Mouse (Mus musculus) testis, adult 10 weeks (tissue): ENCODE results near the gene Polr1b. TPM values are rescaled to one million over a fixed set of nuclear protein-coding genes. Genes with fewer than 3 reads are reported as not detected.

Source experiments
- polyA plus RNA-seq: library from polyadenylated mRNA; stranded (reverse); fragments of 350-450 nt; fragmentation: Illumina TruSeq; extraction: RNeasy Lipid Tissue Mini Kit (QIAGEN cat#74804); gene quantifications from one replicate; pipeline ENCODE4 v1.2.3, GENCODE M21; 2014; ENCODE audit warnings: low read depth, low replicate concordance

Polr1b gene
- polyA plus RNA-seq: 1.8 TPM

GRCm38 (mm10) chr2:129100784-129101310 is at the start of gene Polr1b:
Gene Polr1b (plus strand): TSS chr2:129100995.

GRCm38 (mm10) chr2:129065437-129066282 is 35.1 kb upstream of the Polr1b start, which contains the start of gene Ttl:
Gene Ttl (plus strand): TSS chr2:129065942.

GRCm38 (mm10) chr2:129129412-129129929 is 28.7 kb downstream of the Polr1b start, which contains the start of gene Chchd5:
Gene Chchd5 (plus strand): TSS chr2:129129700.

Other genes with a start within 250 kb of the Polr1b start
- gene Fbln7, start 238.0 kb upstream of the Polr1b start, polyA plus RNA-seq: 0.22 TPM
- 18.5 TPM for gene Zc3h8, start 156.9 kb upstream of the Polr1b start, polyA plus RNA-seq
- 20.3 TPM for gene Zc3h6, start 133.6 kb upstream of the Polr1b start, polyA plus RNA-seq
- gene Gm10762, start 133.3 kb upstream of the Polr1b start, polyA plus RNA-seq: 28.1 TPM
- 0.29 TPM for gene Vinac1, start 52.8 kb upstream of the Polr1b start, polyA plus RNA-seq
- gene Ttl, start 35.1 kb upstream of the Polr1b start, polyA plus RNA-seq: 0.81 TPM
- 5.3 TPM for gene Chchd5, start 28.7 kb downstream of the Polr1b start, polyA plus RNA-seq
- 20.5 TPM for gene Slc20a1, start 97.8 kb downstream of the Polr1b start, polyA plus RNA-seq
- gene Ckap2l, start 196.2 kb downstream of the Polr1b start, polyA plus RNA-seq: 88.5 TPM
- gene Il1a, start 209.0 kb downstream of the Polr1b start, polyA plus RNA-seq: 1.1 TPM